Mouse (Mus musculus) embryonic facial prominence, embryonic 15.5 days (tissue): ENCODE data around the gene Erbb4. TPM values are rescaled to one million over a fixed set of nuclear protein-coding genes. Genes with fewer than 3 reads are reported as not detected.
"Not testable (repeated sequence)": the region's sequence is repeated elsewhere in the genome, so short reads cannot be mapped to it uniquely, and the experiment has no call there.

ENCODE experiments used
- ATAC-seq: fragments of 200-750 bp; cut with Nextera tagmentation; 2 replicates; pipeline ENCODE4 v1.8.0; 2017; ENCODE audit warnings: low read depth, moderate TSS enrichment; ENCODE audit not compliant: insufficient number of reproducible peaks, low FRiP score, low TSS enrichment
- H3K27ac ChIP-seq: fragments of 300-500 bp; sonication (generic); replicated peaks from 2 replicates; pipeline ENCODE4 v1.5.1; 2015; ENCODE audit warnings: mild to moderate bottlenecking, inconsistent platforms
- H3K27me3 ChIP-seq: fragments of 300-500 bp; sonication (generic); 2 replicates; pipeline ENCODE4 v1.6.1; 2015; ENCODE audit warnings: inconsistent platforms
- H3K36me3 ChIP-seq: fragments of 300-500 bp; sonication (generic); 2 replicates; pipeline ENCODE4 v1.6.1; 2015; ENCODE audit warnings: mild to moderate bottlenecking, inconsistent platforms
- H3K4me1 ChIP-seq: fragments of 300-500 bp; sonication (generic); 2 replicates; pipeline ENCODE4 v1.6.1; 2015; ENCODE audit warnings: inconsistent platforms
- H3K4me2 ChIP-seq: fragments of 300-500 bp; sonication (generic); replicated peaks from 2 replicates; pipeline ENCODE4 v1.6.1; 2015; ENCODE audit warnings: mild to moderate bottlenecking, inconsistent platforms
- H3K4me3 ChIP-seq: fragments of 300-500 bp; sonication (generic); replicated peaks from 2 replicates; pipeline ENCODE4 v1.5.1; 2015; ENCODE audit warnings: mild to moderate bottlenecking, inconsistent platforms
- H3K9ac ChIP-seq: fragments of 300-500 bp; sonication (generic); 2 replicates; pipeline ENCODE4 v1.6.1; 2015; ENCODE audit warnings: inconsistent platforms
- H3K9me3 ChIP-seq: fragments of 300-500 bp; sonication (generic); replicated peaks from 2 replicates; pipeline ENCODE4 v1.6.1; 2016; ENCODE audit warnings: inconsistent platforms
- WGBS: fragments of 180-500 bp; shearing (Covaris S2); methylation state at CpG from one replicate; pipeline ENCODE4 v1.1.7; 2015; 5-methylcytosine and 5-hydroxymethylcytosine counted together
- polyA plus RNA-seq: library from polyadenylated mRNA; unstranded; fragments of >200 nt; fragmentation: Nextera tagmentation; extraction: Ambion mirVana; gene quantifications from 2 replicates; pipeline ENCODE4 v1.2.1, GENCODE M21; 2015

Gene Erbb4
- polyA plus RNA-seq, 1 experiment from 2014 or later: 0.77 TPM

- H3K4me1 ChIP-seq: no peaks in the 10 kb centered on the region
- WGBS: 53% methylated on average over 3 of the region's 3 CpGs
- H3K36me3 ChIP-seq: no peaks in the 10 kb centered on the region
- H3K27me3 ChIP-seq: no peaks in the 10 kb centered on the region
- H3K9me3 ChIP-seq: no peaks in the 10 kb centered on the region
- no peak overlapping the region for H3K4me2 ChIP-seq
- no peak for ATAC-seq
- H3K4me3 ChIP-seq: no peak overlapping the region
- H3K9ac ChIP-seq: no peak overlapping the region
- no peak overlapping the region for H3K27ac ChIP-seq
Measured at GRCm38 (mm10) chr1:68834686-68835085, 273.2 kb downstream of the Erbb4 start.

GRCm38 (mm10) chr1:68832101-68832500, 275.8 kb downstream of the Erbb4 start:
- ATAC-seq: no peak
- Histone ChIP-seq H3K4me1 (no peaks in the 10 kb centered on the region), H3K36me3 (no peaks in the 10 kb centered on the region), H3K27me3 (no peaks in the 10 kb centered on the region), H3K27ac (no peak overlapping the region), H3K4me2 (no peak overlapping the region), H3K9ac (no peak overlapping the region), H3K4me3 (no peak overlapping the region), H3K9me3 (no peaks in the 10 kb centered on the region)

- H3K27ac ChIP-seq: no peak overlapping the region
- no peak overlapping the region for H3K4me2 ChIP-seq
- WGBS: 68% methylated on average over 1 of the region's 1 CpGs
- no peak overlapping the region for H3K9ac ChIP-seq
- no peak overlapping the region for H3K4me3 ChIP-seq
- H3K27me3 ChIP-seq: no peaks in the 10 kb centered on the region
- no peaks in the 10 kb centered on the region for H3K9me3 ChIP-seq
- ATAC-seq: no peak
- no peaks in the 10 kb centered on the region for H3K4me1 ChIP-seq
- H3K36me3 ChIP-seq: no peaks in the 10 kb centered on the region
Measured at GRCm38 (mm10) chr1:68831575-68831974, 276.3 kb downstream of the Erbb4 start.

GRCm38 (mm10) chr1:68830501-68831239, 277.2 kb downstream of the Erbb4 start:
- Histone ChIP-seq H3K4me1 (no peaks in the 10 kb centered on the region), H3K4me3 (no peak overlapping the region), H3K27me3 (no peaks in the 10 kb centered on the region), H3K9ac (no peak overlapping the region), H3K4me2 (no peak overlapping the region), H3K36me3 (no peaks in the 10 kb centered on the region), H3K27ac (no peak overlapping the region), H3K9me3 (no peaks in the 10 kb centered on the region)
- no peak for ATAC-seq
- 66% methylated on average over 2 of the region's 2 CpGs for WGBS

GRCm38 (mm10) chr1:68823116-68823644, 284.7 kb downstream of the Erbb4 start:
- Histone ChIP-seq H3K36me3 (no peaks in the 10 kb centered on the region), H3K4me3 (no peak overlapping the region), H3K9me3 (no peaks in the 10 kb centered on the region), H3K27me3 (no peaks in the 10 kb centered on the region), H3K4me2 (no peak overlapping the region), H3K9ac (no peak overlapping the region), H3K4me1 (no peaks in the 10 kb centered on the region), H3K27ac (no peak overlapping the region)
- 68% methylated on average over 2 of the region's 2 CpGs for WGBS
- no peak for ATAC-seq

- no peaks in the 10 kb centered on the region for H3K36me3 ChIP-seq
- no peak overlapping the region for H3K4me2 ChIP-seq
- no peak overlapping the region for H3K27ac ChIP-seq
- WGBS: 67% methylated on average over 2 of the region's 2 CpGs
- H3K27me3 ChIP-seq: no peaks in the 10 kb centered on the region
- H3K9ac ChIP-seq: no peak overlapping the region
- ATAC-seq: no peak
- no peak overlapping the region for H3K4me3 ChIP-seq
- H3K9me3 ChIP-seq: no peaks in the 10 kb centered on the region
- no peaks in the 10 kb centered on the region for H3K4me1 ChIP-seq
Measured at GRCm38 (mm10) chr1:68806711-68807110, 301.1 kb downstream of the Erbb4 start.

GRCm38 (mm10) chr1:68787409-68788015, 320.3 kb downstream of the Erbb4 start:
- WGBS: 32% methylated on average over 4 of the region's 4 CpGs
- Histone ChIP-seq H3K4me3 (no peak overlapping the region), H3K9ac (no peak overlapping the region), H3K4me1 (no peaks in the 10 kb centered on the region), H3K9me3 (no peaks in the 10 kb centered on the region), H3K36me3 (no peaks in the 10 kb centered on the region), H3K27me3 (no peaks in the 10 kb centered on the region), H3K27ac (no peak overlapping the region), H3K4me2 (no peak overlapping the region)
- ATAC-seq: no peak

GRCm38 (mm10) chr1:68780653-68781052, 327.2 kb downstream of the Erbb4 start:
- H3K27ac ChIP-seq: no peak overlapping the region
- H3K4me3 ChIP-seq: no peak overlapping the region
- H3K4me1 ChIP-seq: no peaks in the 10 kb centered on the region
- H3K9me3 ChIP-seq: no peaks in the 10 kb centered on the region
- no peaks in the 10 kb centered on the region for H3K27me3 ChIP-seq
- WGBS: 22% methylated on average over 2 of the region's 2 CpGs
- H3K36me3 ChIP-seq: no peaks in the 10 kb centered on the region
- H3K9ac ChIP-seq: no peak overlapping the region
- ATAC-seq: no peak
- no peak overlapping the region for H3K4me2 ChIP-seq

- H3K27ac ChIP-seq: no peak overlapping the region
- H3K4me1 ChIP-seq: no peaks in the 10 kb centered on the region
- no peak for ATAC-seq
- no peak overlapping the region for H3K4me3 ChIP-seq
- no peak overlapping the region for H3K9ac ChIP-seq
- no peaks in the 10 kb centered on the region for H3K36me3 ChIP-seq
- no peaks in the 10 kb centered on the region for H3K9me3 ChIP-seq
- H3K4me2 ChIP-seq: no peak overlapping the region
- 82% methylated on average over 1 of the region's 1 CpGs for WGBS
- no peaks in the 10 kb centered on the region for H3K27me3 ChIP-seq
Measured at GRCm38 (mm10) chr1:68780032-68780431, 327.8 kb downstream of the Erbb4 start.

GRCm38 (mm10) chr1:68766095-68766494, 341.8 kb downstream of the Erbb4 start:
- not testable (repeated sequence) for H3K36me3 ChIP-seq, H3K4me2 ChIP-seq, H3K9ac ChIP-seq, H3K9me3 ChIP-seq, ATAC-seq, H3K27me3 ChIP-seq, H3K4me1 ChIP-seq, H3K4me3 ChIP-seq, H3K27ac ChIP-seq

GRCm38 (mm10) chr1:68762456-68762855, 345.4 kb downstream of the Erbb4 start:
- ATAC-seq: no peak
- WGBS: 84% methylated on average over 5 of the region's 5 CpGs
- no peak overlapping the region for H3K4me2 ChIP-seq
- H3K27ac ChIP-seq: no peak overlapping the region
- H3K4me3 ChIP-seq: no peak overlapping the region
- no peaks in the 10 kb centered on the region for H3K36me3 ChIP-seq
- no peaks in the 10 kb centered on the region for H3K27me3 ChIP-seq
- H3K4me1 ChIP-seq: no peaks in the 10 kb centered on the region
- no peaks in the 10 kb centered on the region for H3K9me3 ChIP-seq
- H3K9ac ChIP-seq: no peak overlapping the region

- no peak overlapping the region for H3K4me3 ChIP-seq
- no peak overlapping the region for H3K4me2 ChIP-seq
- H3K27me3 ChIP-seq: no peaks in the 10 kb centered on the region
- H3K27ac ChIP-seq: no peak overlapping the region
- WGBS: 38% methylated on average over 1 of the region's 1 CpGs
- H3K9ac ChIP-seq: no peak overlapping the region
- H3K9me3 ChIP-seq: no peaks in the 10 kb centered on the region
- no peaks in the 10 kb centered on the region for H3K4me1 ChIP-seq
- H3K36me3 ChIP-seq: no peaks in the 10 kb centered on the region
- no peak for ATAC-seq
Measured at GRCm38 (mm10) chr1:68748976-68749375, 358.9 kb downstream of the Erbb4 start.
